Mouse (Mus musculus): ENCODE measurements around the gene Ackr2. TPM values are rescaled to one million over a fixed set of nuclear protein-coding genes. Genes with fewer than 3 reads are reported as not detected.

Ackr2 gene
- polyA plus RNA-seq, 1 experiment from 2014 or later: 3.2 TPM

Other genes with a start within 250 kb of the Ackr2 start
- gene Sec22c, start 192.9 kb upstream of the Ackr2 start, polyA plus RNA-seq (2015; fragmentation: Nextera tagmentation; extraction: Ambion mirVana): 32.0 and 34.5 TPM in 2 replicates
- gene Ss18l2, start 188.0 kb upstream of the Ackr2 start, polyA plus RNA-seq (2015; fragmentation: Nextera tagmentation; extraction: Ambion mirVana): 143 and 157 TPM in 2 replicates
- gene Nktr, start 179.2 kb upstream of the Ackr2 start, polyA plus RNA-seq (2015; fragmentation: Nextera tagmentation; extraction: Ambion mirVana): 45.3 and 63.1 TPM in 2 replicates
- gene Zfp651, start 139.0 kb upstream of the Ackr2 start, polyA plus RNA-seq (2015; fragmentation: Nextera tagmentation; extraction: Ambion mirVana): 21.1 and 23.6 TPM in 2 replicates
- 1.5 and 1.6 TPM in 2 replicates for gene Klhl40, start 120.7 kb upstream of the Ackr2 start, polyA plus RNA-seq (2015; fragmentation: Nextera tagmentation; extraction: Ambion mirVana)
- 0.16 TPM in 1 of 2 replicates, not detected in the other for gene Hhatl, start 105.8 kb upstream of the Ackr2 start, polyA plus RNA-seq (2015; fragmentation: Nextera tagmentation; extraction: Ambion mirVana)
- gene Ccdc13, start 58.9 kb upstream of the Ackr2 start, polyA plus RNA-seq (2015; fragmentation: Nextera tagmentation; extraction: Ambion mirVana): 5.1 and 6.8 TPM in 2 replicates
- gene Higd1a, start 40.0 kb upstream of the Ackr2 start, polyA plus RNA-seq (2015; fragmentation: Nextera tagmentation; extraction: Ambion mirVana): 143 and 154 TPM in 2 replicates
- not detected in 2 replicates for gene Cyp8b1, start 17.9 kb downstream of the Ackr2 start, polyA plus RNA-seq (2015; fragmentation: Nextera tagmentation; extraction: Ambion mirVana)
- 1.5 and 2.6 TPM in 2 replicates for gene Fam198a, start 52.6 kb downstream of the Ackr2 start, polyA plus RNA-seq (2015; fragmentation: Nextera tagmentation; extraction: Ambion mirVana)
- gene Pomgnt2, start 98.8 kb downstream of the Ackr2 start, polyA plus RNA-seq (2015; fragmentation: Nextera tagmentation; extraction: Ambion mirVana): 40.2 and 42.0 TPM in 2 replicates
- 93.0 and 95.4 TPM in 2 replicates for gene Snrk, start 218.9 kb downstream of the Ackr2 start, polyA plus RNA-seq (2015; fragmentation: Nextera tagmentation; extraction: Ambion mirVana)

Data from midbrain, embryonic 16.5 days (tissue).